Mouse (Mus musculus) splenic B cell, adult 2 months (primary cell): Measurements from ENCODE around the gene Tbx15.
"Not testable (repeated sequence)": the region's sequence is repeated elsewhere in the genome, so short reads cannot be mapped to it uniquely, and the experiment has no call there.

ENCODE experiments used
- DNase-seq: peaks from one replicate; pipeline ENCODE4 v3.0.0-alpha.2; 2011; ENCODE audit warnings: low read depth, low spot score
- H3K27me3 ChIP-seq: 2 replicates; pipeline ENCODE4 v1.6.1; 2012; ENCODE audit warnings: mild to moderate bottlenecking, low read length, moderate library complexity, mixed read lengths; ENCODE audit not compliant: control insufficient read depth, poor library complexity, insufficient read depth, severe bottlenecking
- H3K36me3 ChIP-seq: 2 replicates; pipeline ENCODE4 v1.6.1; 2012; ENCODE audit warnings: mild to moderate bottlenecking, low read length, moderate library complexity, mixed read lengths; ENCODE audit not compliant: control insufficient read depth, poor library complexity, insufficient read depth, severe bottlenecking

Tbx15 gene

GRCm38 (mm10) chr3:99277973-99278580 lies 37.9 kb downstream of the Tbx15 start:
- Histone ChIP-seq H3K27me3 (no peaks in the 10 kb centered on the region), H3K36me3 (no peaks in the 10 kb centered on the region)
- no peak for DNase-seq

GRCm38 (mm10) chr3:99279718-99280117 lies 39.5 kb downstream of the Tbx15 start:
- H3K27me3 ChIP-seq = no peaks in the 10 kb centered on the region
- no peaks in the 10 kb centered on the region for H3K36me3 ChIP-seq
- DNase-seq = no peak

GRCm38 (mm10) chr3:99281453-99281852 lies 41.3 kb downstream of the Tbx15 start:
- H3K27me3 ChIP-seq = no peaks in the 10 kb centered on the region
- no peak for DNase-seq
- no peaks in the 10 kb centered on the region for H3K36me3 ChIP-seq

- no peak for DNase-seq
- no peaks in the 10 kb centered on the region for H3K27me3 ChIP-seq
- no peaks in the 10 kb centered on the region for H3K36me3 ChIP-seq
These were observed 48.1 kb downstream of the Tbx15 start for GRCm38 (mm10) chr3:99288302-99288701.

GRCm38 (mm10) chr3:99290064-99290702 lies 50.0 kb downstream of the Tbx15 start:
- H3K36me3 ChIP-seq = no peaks in the 10 kb centered on the region
- H3K27me3 ChIP-seq = no peaks in the 10 kb centered on the region
- no peak for DNase-seq

GRCm38 (mm10) chr3:99290878-99291277 lies 50.7 kb downstream of the Tbx15 start:
- no peaks in the 10 kb centered on the region for H3K36me3 ChIP-seq
- H3K27me3 ChIP-seq = no peaks in the 10 kb centered on the region
- DNase-seq = no peak

- DNase-seq = no peak
- H3K36me3 ChIP-seq = no peaks in the 10 kb centered on the region
- H3K27me3 ChIP-seq = no peaks in the 10 kb centered on the region
These were observed 51.2 kb downstream of the Tbx15 start for GRCm38 (mm10) chr3:99291386-99291785.

GRCm38 (mm10) chr3:99292531-99292931 lies 52.4 kb downstream of the Tbx15 start:
- no peak for DNase-seq
- no peaks in the 10 kb centered on the region for H3K27me3 ChIP-seq
- no peaks in the 10 kb centered on the region for H3K36me3 ChIP-seq

GRCm38 (mm10) chr3:99294209-99294608 lies 54.0 kb downstream of the Tbx15 start:
- not testable (repeated sequence) for H3K27me3 ChIP-seq, H3K36me3 ChIP-seq, DNase-seq

GRCm38 (mm10) chr3:99295301-99295700 lies 55.1 kb downstream of the Tbx15 start:
- no peak for DNase-seq
- H3K36me3 ChIP-seq = no peaks in the 10 kb centered on the region
- H3K27me3 ChIP-seq = no peaks in the 10 kb centered on the region

- no peaks in the 10 kb centered on the region for H3K36me3 ChIP-seq
- DNase-seq = no peak
- H3K27me3 ChIP-seq = no peaks in the 10 kb centered on the region
These were observed 56.0 kb downstream of the Tbx15 start for GRCm38 (mm10) chr3:99296186-99296585.

GRCm38 (mm10) chr3:99300846-99301245 lies 60.7 kb downstream of the Tbx15 start:
- Histone ChIP-seq H3K36me3 (no peaks in the 10 kb centered on the region), H3K27me3 (no peaks in the 10 kb centered on the region)
- no peak for DNase-seq

GRCm38 (mm10) chr3:99310877-99311276 lies 70.7 kb downstream of the Tbx15 start:
- peaks cover 2% of the 10 kb centered on the region; the same call in 1 of the 2 replicates for H3K27me3 ChIP-seq
- DNase-seq = no peak
- no peaks in the 10 kb centered on the region for H3K36me3 ChIP-seq

- H3K36me3 ChIP-seq = no peaks in the 10 kb centered on the region
- H3K27me3 ChIP-seq = peaks cover 2% of the 10 kb centered on the region; the same call in 1 of the 2 replicates
- DNase-seq = no peak
These were observed 71.9 kb downstream of the Tbx15 start for GRCm38 (mm10) chr3:99311943-99312635.

GRCm38 (mm10) chr3:99322345-99322744 lies 82.2 kb downstream of the Tbx15 start:
- no peaks in the 10 kb centered on the region for H3K36me3 ChIP-seq
- DNase-seq = no peak
- no peaks in the 10 kb centered on the region for H3K27me3 ChIP-seq
